Mouse (Mus musculus): ENCODE data around the gene Baz1b. TPM values are rescaled to one million over a fixed set of nuclear protein-coding genes. Genes with fewer than 3 reads are reported as not detected.

Baz1b gene
- polyA plus RNA-seq, 1 experiment from 2014 or later = 20.9 TPM

DNA sequence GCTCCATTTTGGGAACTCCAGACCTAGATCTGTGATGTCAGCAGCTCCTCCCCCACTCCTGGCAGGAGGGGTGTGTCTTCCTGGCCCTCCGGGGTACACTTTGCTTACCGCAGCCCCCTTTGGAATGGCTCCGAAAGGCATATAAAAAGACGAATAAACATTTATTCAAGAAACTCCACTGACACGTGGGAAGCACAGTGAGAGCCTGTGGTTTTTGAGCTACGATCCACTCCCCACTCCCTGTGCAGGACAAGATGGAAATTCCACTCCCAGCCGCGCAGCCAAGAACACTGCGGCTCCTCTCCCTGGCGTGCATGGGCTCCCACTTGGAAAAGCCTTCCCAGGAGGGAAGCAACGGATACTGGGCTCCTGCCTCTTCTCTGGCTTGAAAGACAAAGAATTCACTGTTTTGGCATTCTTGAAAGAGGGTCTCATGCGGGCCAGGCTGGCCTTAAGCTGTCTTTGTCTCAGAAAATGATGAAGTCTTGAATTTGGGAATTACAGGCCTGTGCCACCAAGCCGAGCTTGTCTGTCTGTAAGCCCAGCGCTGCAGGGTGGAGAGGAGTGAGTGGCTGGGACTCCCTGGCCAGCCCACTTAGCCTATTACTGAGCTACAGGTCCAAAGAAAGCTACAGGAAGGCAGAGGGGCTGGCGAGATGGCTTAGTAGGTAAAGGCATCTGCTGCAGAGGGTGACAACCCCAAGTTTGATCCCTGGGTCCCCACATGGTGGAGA lies 87.8 kb downstream of the Baz1b start:
- peaks cover 8% of the 10 kb centered on the region for H3K4me1 ChIP-seq (ENCODE audit: control insufficient read depth, insufficient read depth, low read length)
- no peak for ATAC-seq
- WGBS = 26% methylated on average over 15 of the region's 15 CpGs
- 0 out of 2 replicates have a peak overlapping the region, but pooled peaks have one; percentile 0 for H3K4me2 ChIP-seq (ENCODE audit: low read depth, low read length)
- no peak overlapping the region for H3K4me3 ChIP-seq (ENCODE audit: low read length)
- peak overlapping the region; percentile 5; the same call in 1 of the 2 replicates for H3K9ac ChIP-seq (ENCODE audit: low read depth, low read length)
- peak overlapping the region; percentile 28; the same call in 1 of the 2 replicates for H3K27ac ChIP-seq (ENCODE audit: low read length)
- H3K36me3 ChIP-seq (ENCODE audit: control insufficient read depth, insufficient read depth, low read length) = no peaks in the 10 kb centered on the region
- H3K27me3 ChIP-seq (replicated peaks; ENCODE audit: control insufficient read depth, insufficient read depth, low read length) = peaks cover 2% of the 10 kb centered on the region; the same call in 1 of the 2 replicates
- H3K9me3 ChIP-seq (ENCODE audit: control insufficient read depth, low read length) = no peaks in the 10 kb centered on the region

DNA sequence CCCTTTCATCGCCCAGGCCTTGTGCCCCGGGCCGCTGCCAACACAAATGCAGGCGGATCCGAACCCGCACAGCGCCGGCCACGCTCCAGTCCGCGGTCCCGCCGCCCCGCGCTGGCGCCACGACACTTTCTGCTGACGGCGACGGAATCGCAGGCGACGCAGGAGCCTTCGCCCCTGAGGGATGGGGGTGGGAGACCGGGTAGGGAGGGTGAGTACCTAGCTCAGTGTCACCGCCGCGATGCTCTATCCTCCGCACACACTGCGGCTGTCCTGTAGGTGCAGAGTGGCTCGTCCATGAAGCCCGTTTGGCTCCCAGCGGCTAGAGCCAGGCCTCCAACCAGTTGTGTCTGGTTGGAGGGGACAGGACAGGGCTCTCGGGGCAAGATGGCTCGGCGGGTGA lies 89.5 kb downstream of the Baz1b start:
- Histone ChIP-seq H3K36me3 (ENCODE audit: control insufficient read depth, insufficient read depth, low read length) (no peaks in the 10 kb centered on the region), H3K27ac (ENCODE audit: low read length) (no peak overlapping the region), H3K9me3 (ENCODE audit: control insufficient read depth, low read length) (no peaks in the 10 kb centered on the region), H3K27me3 (replicated peaks; ENCODE audit: control insufficient read depth, insufficient read depth, low read length) (peaks cover 2% of the 10 kb centered on the region; the same call in 1 of the 2 replicates), H3K4me1 (ENCODE audit: control insufficient read depth, insufficient read depth, low read length) (peaks cover 8% of the 10 kb centered on the region), H3K4me3 (ENCODE audit: low read length) (peak overlapping the region; percentile 34), H3K9ac (ENCODE audit: low read depth, low read length) (peak overlapping the region; percentile 47), H3K4me2 (ENCODE audit: low read depth, low read length) (peak overlapping the region; percentile 44)
- no peak for ATAC-seq
- 10% methylated on average over 36 of the region's 36 CpGs for WGBS

DNA sequence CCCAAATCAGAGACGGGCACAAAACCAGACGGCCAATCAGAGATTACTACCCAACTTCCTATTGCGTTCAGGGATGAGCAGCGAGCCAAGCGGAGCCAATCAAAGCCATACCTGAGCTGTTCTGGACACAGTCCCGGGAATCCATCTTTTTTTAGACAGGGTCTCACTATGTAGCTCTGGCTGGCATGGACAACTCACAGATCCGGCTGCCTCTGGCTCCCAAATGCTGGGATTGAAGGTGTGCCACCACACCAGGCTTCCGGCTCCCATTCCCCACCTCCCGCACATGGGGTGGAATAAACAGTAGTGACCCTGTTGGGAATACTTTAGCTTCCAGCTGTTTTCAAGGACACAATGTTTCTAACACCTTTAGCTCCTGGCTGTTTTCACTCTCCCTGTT lies 93.2 kb downstream of the Baz1b start:
- H3K9me3 ChIP-seq (ENCODE audit: control insufficient read depth, low read length) = no peaks in the 10 kb centered on the region
- H3K27ac ChIP-seq (ENCODE audit: low read length) = no peak overlapping the region
- WGBS = 58% methylated on average over 9 of the region's 9 CpGs
- peaks cover 6% of the 10 kb centered on the region for H3K4me1 ChIP-seq (ENCODE audit: control insufficient read depth, insufficient read depth, low read length)
- H3K36me3 ChIP-seq (ENCODE audit: control insufficient read depth, insufficient read depth, low read length) = no peaks in the 10 kb centered on the region
- no peak overlapping the region for H3K4me2 ChIP-seq (ENCODE audit: low read depth, low read length)
- peaks cover 2% of the 10 kb centered on the region; the same call in 1 of the 2 replicates for H3K27me3 ChIP-seq (replicated peaks; ENCODE audit: control insufficient read depth, insufficient read depth, low read length)
- no peak overlapping the region for H3K4me3 ChIP-seq (ENCODE audit: low read length)
- no peak overlapping the region for H3K9ac ChIP-seq (ENCODE audit: low read depth, low read length)
- no peak for ATAC-seq

DNA sequence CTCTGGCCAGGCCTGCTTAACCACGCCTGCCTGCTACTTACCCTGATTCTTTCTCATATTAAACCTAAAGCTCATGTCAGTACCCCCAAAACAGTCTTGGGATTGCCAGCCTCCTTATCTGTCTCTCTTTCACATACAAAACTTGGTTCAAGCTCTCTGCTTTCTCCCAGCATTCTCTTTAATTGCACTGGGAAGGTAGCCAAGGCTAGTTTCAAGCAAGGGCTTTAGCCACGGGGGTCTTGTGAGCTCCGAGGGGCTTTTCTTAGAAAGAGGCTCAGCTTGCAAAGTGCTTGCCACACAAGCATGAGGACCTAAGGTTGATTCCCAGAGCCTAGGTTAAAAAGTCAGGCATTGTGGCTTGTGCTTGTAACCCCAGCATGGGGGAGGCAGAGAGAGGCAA lies 98.1 kb downstream of the Baz1b start:
- no peak overlapping the region for H3K9ac ChIP-seq (ENCODE audit: low read depth, low read length)
- no peak overlapping the region for H3K4me3 ChIP-seq (ENCODE audit: low read length)
- no peaks in the 10 kb centered on the region for H3K4me1 ChIP-seq (ENCODE audit: control insufficient read depth, insufficient read depth, low read length)
- 75% methylated on average over 3 of the region's 3 CpGs for WGBS
- no peaks in the 10 kb centered on the region for H3K27me3 ChIP-seq (replicated peaks; ENCODE audit: control insufficient read depth, insufficient read depth, low read length)
- H3K9me3 ChIP-seq (ENCODE audit: control insufficient read depth, low read length) = no peaks in the 10 kb centered on the region
- no peak overlapping the region for H3K4me2 ChIP-seq (ENCODE audit: low read depth, low read length)
- H3K27ac ChIP-seq (ENCODE audit: low read length) = no peak overlapping the region
- no peak for ATAC-seq
- H3K36me3 ChIP-seq (ENCODE audit: control insufficient read depth, insufficient read depth, low read length) = no peaks in the 10 kb centered on the region

DNA sequence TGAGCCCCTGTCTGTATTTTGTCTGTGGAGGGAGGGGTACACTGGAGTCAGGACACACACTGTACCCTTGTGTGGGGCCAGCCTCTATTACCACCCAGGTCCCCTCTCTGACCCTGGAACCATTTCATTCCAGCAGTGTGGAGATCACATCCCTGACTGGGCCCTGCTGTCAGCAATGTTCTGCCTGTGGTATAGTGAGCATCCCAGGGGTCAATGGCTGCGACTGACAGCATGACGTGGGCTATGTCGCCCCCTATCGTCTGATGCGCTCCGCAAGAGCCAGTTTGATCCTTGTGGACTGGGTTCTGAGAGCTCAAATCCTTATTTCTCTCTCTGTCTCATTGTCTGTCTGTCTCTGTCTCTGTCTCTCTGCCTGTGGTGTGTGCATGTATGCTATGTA lies 99.1 kb downstream of the Baz1b start:
- H3K27ac ChIP-seq (ENCODE audit: low read length) = no peak overlapping the region
- no peaks in the 10 kb centered on the region for H3K36me3 ChIP-seq (ENCODE audit: control insufficient read depth, insufficient read depth, low read length)
- ATAC-seq = peak; percentile 73
- H3K9me3 ChIP-seq (ENCODE audit: control insufficient read depth, low read length) = no peaks in the 10 kb centered on the region
- 3% methylated on average over 6 of the region's 6 CpGs for WGBS
- H3K9ac ChIP-seq (ENCODE audit: low read depth, low read length) = no peak overlapping the region
- no peak overlapping the region for H3K4me3 ChIP-seq (ENCODE audit: low read length)
- no peaks in the 10 kb centered on the region for H3K4me1 ChIP-seq (ENCODE audit: control insufficient read depth, insufficient read depth, low read length)
- H3K27me3 ChIP-seq (replicated peaks; ENCODE audit: control insufficient read depth, insufficient read depth, low read length) = no peaks in the 10 kb centered on the region
- H3K4me2 ChIP-seq (ENCODE audit: low read depth, low read length) = no peak overlapping the region

DNA sequence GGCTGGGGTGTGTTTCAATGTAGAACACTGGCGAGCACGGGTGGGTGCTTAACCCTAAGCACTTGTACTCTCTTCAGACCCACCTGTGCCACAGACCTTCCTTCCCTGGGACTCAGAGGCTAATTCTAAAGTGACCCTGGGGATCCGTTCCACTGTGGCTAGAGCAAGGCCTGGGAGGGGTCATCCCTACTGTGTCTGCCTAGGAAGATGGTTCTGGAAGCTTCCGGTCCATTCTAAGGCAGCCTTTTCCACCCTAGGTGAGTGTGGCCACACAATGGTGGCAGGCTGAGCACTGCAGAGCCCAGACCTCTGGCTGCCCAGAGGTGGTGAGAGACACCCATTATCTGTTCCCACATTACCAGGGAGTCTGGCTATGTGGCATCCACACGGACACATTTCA lies 99.9 kb downstream of the Baz1b start:
- H3K27me3 ChIP-seq (replicated peaks; ENCODE audit: control insufficient read depth, insufficient read depth, low read length) = no peaks in the 10 kb centered on the region

DNA sequence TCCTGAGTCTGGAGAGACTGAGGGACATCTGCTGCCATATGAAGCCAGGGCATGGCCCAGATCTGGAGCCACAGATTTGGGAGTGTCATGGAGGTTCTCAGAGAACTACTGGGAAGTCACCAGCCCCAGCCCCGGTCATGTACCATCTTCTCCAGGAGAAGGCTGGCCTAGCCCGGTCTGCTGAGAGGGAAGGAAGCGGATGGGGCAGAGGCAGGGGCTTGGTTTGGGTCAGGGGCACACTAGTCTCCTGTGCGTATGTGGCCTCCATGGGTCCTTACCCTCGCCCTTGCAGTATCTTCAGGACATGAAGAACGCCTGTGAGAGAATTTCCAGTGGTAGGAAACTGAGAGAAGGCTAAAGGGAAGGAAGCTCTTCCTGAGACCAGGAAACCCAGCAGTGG lies 103.6 kb downstream of the Baz1b start:
- Histone ChIP-seq H3K36me3 (ENCODE audit: control insufficient read depth, insufficient read depth, low read length) (no peaks in the 10 kb centered on the region), H3K4me1 (ENCODE audit: control insufficient read depth, insufficient read depth, low read length) (no peaks in the 10 kb centered on the region), H3K27me3 (replicated peaks; ENCODE audit: control insufficient read depth, insufficient read depth, low read length) (no peaks in the 10 kb centered on the region), H3K27ac (ENCODE audit: low read length) (no peak overlapping the region), H3K4me3 (ENCODE audit: low read length) (no peak overlapping the region), H3K9ac (ENCODE audit: low read depth, low read length) (no peak overlapping the region), H3K4me2 (ENCODE audit: low read depth, low read length) (no peak overlapping the region), H3K9me3 (ENCODE audit: control insufficient read depth, low read length) (no peaks in the 10 kb centered on the region)
- no peak for ATAC-seq
- WGBS = 80% methylated on average over 6 of the region's 6 CpGs

More for the DNA sequence above, 99.9 kb downstream of the Baz1b start:
- Histone ChIP-seq H3K9me3 (ENCODE audit: control insufficient read depth, low read length) (no peaks in the 10 kb centered on the region), H3K4me3 (ENCODE audit: low read length) (no peak overlapping the region), H3K36me3 (ENCODE audit: control insufficient read depth, insufficient read depth, low read length) (no peaks in the 10 kb centered on the region), H3K4me1 (ENCODE audit: control insufficient read depth, insufficient read depth, low read length) (no peaks in the 10 kb centered on the region), H3K27ac (ENCODE audit: low read length) (no peak overlapping the region), H3K9ac (ENCODE audit: low read depth, low read length) (no peak overlapping the region), H3K4me2 (ENCODE audit: low read depth, low read length) (no peak overlapping the region)
- ATAC-seq = no peak
- WGBS = 74% methylated on average over 5 of the region's 5 CpGs

DNA sequence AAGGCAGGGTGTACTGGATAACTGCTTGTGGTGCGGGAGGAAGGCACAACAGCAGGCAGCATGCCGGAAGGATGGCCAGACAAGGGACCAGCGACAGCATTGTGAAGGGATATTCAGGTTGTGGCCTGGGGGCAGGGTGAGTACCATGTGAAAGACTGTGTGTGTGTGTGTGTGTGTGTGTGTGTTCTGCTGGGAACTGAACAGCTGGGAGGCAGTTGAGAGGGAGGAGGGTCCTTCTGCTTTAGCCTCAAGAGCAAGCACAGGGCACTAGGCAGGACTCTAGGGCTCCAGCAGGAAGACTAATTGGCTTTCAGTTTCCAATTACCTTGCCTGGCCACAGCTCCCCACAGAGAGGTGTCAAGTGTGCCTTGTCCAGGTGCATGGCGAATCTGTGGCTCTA lies 104.1 kb downstream of the Baz1b start:
- WGBS = 58% methylated on average over 4 of the region's 4 CpGs

DNA sequence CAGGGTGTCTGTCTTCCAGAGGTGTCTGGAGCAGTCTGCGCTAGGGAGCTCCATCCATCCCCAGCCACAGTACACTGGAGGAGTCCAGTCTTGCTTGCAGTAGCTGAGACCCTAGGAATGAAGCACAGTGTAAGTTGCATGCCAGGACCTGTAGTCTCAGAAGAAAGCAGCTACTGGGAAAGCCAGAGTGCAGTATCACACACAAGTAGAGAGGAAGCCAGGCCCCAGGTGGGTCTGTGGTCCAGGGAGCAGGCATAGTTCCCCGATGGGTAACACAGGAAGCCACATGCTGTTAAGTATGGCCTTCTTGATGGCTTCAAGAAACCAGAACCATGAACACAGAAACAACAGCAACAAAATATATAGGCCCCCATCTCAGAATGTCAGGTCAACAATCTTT lies 104.9 kb downstream of the Baz1b start:
- H3K4me2 ChIP-seq (ENCODE audit: low read depth, low read length) = no peak overlapping the region
- WGBS = 81% methylated on average over 2 of the region's 2 CpGs
- no peaks in the 10 kb centered on the region for H3K36me3 ChIP-seq (ENCODE audit: control insufficient read depth, insufficient read depth, low read length)
- H3K4me3 ChIP-seq (ENCODE audit: low read length) = no peak overlapping the region
- H3K27ac ChIP-seq (ENCODE audit: low read length) = no peak overlapping the region
- H3K9me3 ChIP-seq (ENCODE audit: control insufficient read depth, low read length) = no peaks in the 10 kb centered on the region
- H3K4me1 ChIP-seq (ENCODE audit: control insufficient read depth, insufficient read depth, low read length) = no peaks in the 10 kb centered on the region
- ATAC-seq = no peak
- H3K27me3 ChIP-seq (replicated peaks; ENCODE audit: control insufficient read depth, insufficient read depth, low read length) = no peaks in the 10 kb centered on the region
- H3K9ac ChIP-seq (ENCODE audit: low read depth, low read length) = no peak overlapping the region

More for the DNA sequence above, 104.1 kb downstream of the Baz1b start:
- Histone ChIP-seq H3K4me3 (ENCODE audit: low read length) (no peak overlapping the region), H3K9ac (ENCODE audit: low read depth, low read length) (no peak overlapping the region), H3K9me3 (ENCODE audit: control insufficient read depth, low read length) (no peaks in the 10 kb centered on the region), H3K4me1 (ENCODE audit: control insufficient read depth, insufficient read depth, low read length) (no peaks in the 10 kb centered on the region), H3K36me3 (ENCODE audit: control insufficient read depth, insufficient read depth, low read length) (no peaks in the 10 kb centered on the region), H3K27ac (ENCODE audit: low read length) (no peak overlapping the region), H3K4me2 (ENCODE audit: low read depth, low read length) (no peak overlapping the region), H3K27me3 (replicated peaks; ENCODE audit: control insufficient read depth, insufficient read depth, low read length) (no peaks in the 10 kb centered on the region)
- peak; percentile 38; the same call in 1 of the 2 replicates for ATAC-seq

Data from intestine, embryonic 16.5 days (tissue).